Mouse (Mus musculus) forebrain, embryonic 16.5 days (tissue): ENCODE results near the gene Cx3cr1. TPM values are rescaled to one million over a fixed set of nuclear protein-coding genes. Genes with fewer than 3 reads are reported as not detected.

Experiments used
- ATAC-seq: fragments of 200-750 bp; cut with Nextera tagmentation; 2 replicates; pipeline ENCODE4 v1.8.0; 2017; ENCODE audit warnings: mild to moderate bottlenecking, moderate library complexity
- H3K27ac ChIP-seq: fragments of 300-500 bp; sonication (generic); 2 replicates; pipeline ENCODE4 v1.5.1; 2014; ENCODE audit warnings: low read length, control low read depth
- H3K27me3 ChIP-seq: fragments of 300-500 bp; sonication (generic); replicated peaks from 2 replicates; pipeline ENCODE4 v1.6.1; 2014; ENCODE audit warnings: low read length; ENCODE audit not compliant: control insufficient read depth, insufficient read depth
- H3K36me3 ChIP-seq: fragments of 300-500 bp; sonication (generic); 2 replicates; pipeline ENCODE4 v1.6.1; 2014; ENCODE audit not compliant: control insufficient read depth, insufficient read depth
- H3K4me1 ChIP-seq: fragments of 300-500 bp; sonication (generic); replicated peaks from 2 replicates; pipeline ENCODE4 v1.6.1; 2014; ENCODE audit warnings: low read length; ENCODE audit not compliant: control insufficient read depth, insufficient read depth
- H3K4me2 ChIP-seq: fragments of 300-500 bp; sonication (generic); 2 replicates; pipeline ENCODE4 v1.6.1; 2014; ENCODE audit warnings: mild to moderate bottlenecking, low read length, control low read depth
- H3K4me3 ChIP-seq: fragments of 300-500 bp; sonication (generic); replicated peaks from 2 replicates; pipeline ENCODE4 v1.5.1; 2014; ENCODE audit warnings: mild to moderate bottlenecking, low read length, control low read depth
- H3K9ac ChIP-seq: fragments of 300-500 bp; sonication (generic); replicated peaks from 2 replicates; pipeline ENCODE4 v1.6.1; 2014; ENCODE audit warnings: low read depth, low read length, control low read depth
- H3K9me3 ChIP-seq: fragments of 300-500 bp; sonication (generic); 2 replicates; pipeline ENCODE4 v1.6.1; 2016; ENCODE audit warnings: low read length; ENCODE audit not compliant: control insufficient read depth
- WGBS: fragments of 180-500 bp; shearing (Covaris S2); extraction: QIAGEN DNeasy Blood & Tissue Kit; methylation state at CpG from one replicate; pipeline ENCODE4 v1.1.7; 2014; 5-methylcytosine and 5-hydroxymethylcytosine counted together
- polyA plus RNA-seq: library from polyadenylated mRNA; unstranded; fragments of >200 nt; fragmentation: Nextera tagmentation; extraction: Ambion mirVana; gene quantifications from 2 replicates; pipeline ENCODE4 v1.2.1, GENCODE M21; 2015

Cx3cr1 gene
- polyA plus RNA-seq, 1 experiment from 2014 or later: 6.4 TPM

GRCm38 (mm10) chr9:119950434-119950833, 119.2 kb downstream of the Cx3cr1 start:
- no peak overlapping the region for H3K27ac ChIP-seq
- H3K4me3 ChIP-seq: no peak overlapping the region
- no peak overlapping the region for H3K4me2 ChIP-seq
- no peaks in the 10 kb centered on the region; the same call in 1 of the 2 replicates for H3K4me1 ChIP-seq
- H3K27me3 ChIP-seq: no peaks in the 10 kb centered on the region
- ATAC-seq: no peak; the same call in 1 of the 2 replicates
- H3K9ac ChIP-seq: no peak overlapping the region
- no peaks in the 10 kb centered on the region for H3K9me3 ChIP-seq
- 51% methylated on average over 6 of the region's 6 CpGs for WGBS
- H3K36me3 ChIP-seq: no peaks in the 10 kb centered on the region

- Histone ChIP-seq H3K27ac (no peak overlapping the region), H3K9ac (no peak overlapping the region), H3K4me2 (no peak overlapping the region), H3K4me1 (no peaks in the 10 kb centered on the region; the same call in 1 of the 2 replicates), H3K9me3 (no peaks in the 10 kb centered on the region), H3K27me3 (no peaks in the 10 kb centered on the region), H3K36me3 (no peaks in the 10 kb centered on the region), H3K4me3 (no peak overlapping the region)
- 46% methylated on average over 3 of the region's 3 CpGs for WGBS
- ATAC-seq: no peak
Measured at GRCm38 (mm10) chr9:119948804-119949203, 120.9 kb downstream of the Cx3cr1 start.

- Histone ChIP-seq H3K4me3 (no peak overlapping the region), H3K36me3 (no peaks in the 10 kb centered on the region), H3K4me1 (no peaks in the 10 kb centered on the region; the same call in 1 of the 2 replicates), H3K9me3 (no peaks in the 10 kb centered on the region), H3K27me3 (no peaks in the 10 kb centered on the region), H3K4me2 (no peak overlapping the region), H3K27ac (no peak overlapping the region), H3K9ac (no peak overlapping the region)
- no peak for ATAC-seq
- 77% methylated on average over 12 of the region's 12 CpGs for WGBS
Measured at GRCm38 (mm10) chr9:119945173-119945900, 124.3 kb downstream of the Cx3cr1 start.

GRCm38 (mm10) chr9:119943326-119943725, 126.4 kb downstream of the Cx3cr1 start:
- Histone ChIP-seq H3K27me3 (no peaks in the 10 kb centered on the region), H3K9me3 (no peaks in the 10 kb centered on the region), H3K4me2 (no peak overlapping the region), H3K4me3 (no peak overlapping the region), H3K27ac (no peak overlapping the region), H3K9ac (no peak overlapping the region), H3K36me3 (no peaks in the 10 kb centered on the region), H3K4me1 (no peaks in the 10 kb centered on the region)
- ATAC-seq: no peak
- WGBS: 43% methylated on average over 1 of the region's 1 CpGs

DNA sequence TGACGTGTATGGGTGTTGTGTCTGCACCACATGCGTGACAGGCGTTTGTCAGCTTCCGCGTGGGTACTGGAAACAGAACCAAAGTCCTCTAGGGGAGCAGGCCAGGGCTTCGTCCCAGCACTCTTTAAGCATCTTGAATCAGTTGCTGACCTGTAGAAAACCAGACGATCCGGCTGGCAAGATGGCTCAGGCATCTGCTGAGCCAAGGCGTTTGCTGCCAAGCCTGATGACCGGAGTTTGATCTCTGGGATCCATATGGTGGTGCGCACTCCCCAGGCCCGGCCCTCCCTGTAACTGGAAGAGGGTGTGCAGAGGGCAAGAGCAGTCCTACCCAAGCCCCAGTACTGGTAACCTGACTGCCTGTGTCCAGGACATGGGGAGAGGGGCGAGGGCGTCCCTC, 127.8 kb downstream of the Cx3cr1 start:
- Histone ChIP-seq H3K27me3 (no peaks in the 10 kb centered on the region), H3K36me3 (no peaks in the 10 kb centered on the region), H3K4me2 (no peak overlapping the region), H3K9me3 (no peaks in the 10 kb centered on the region), H3K27ac (no peak overlapping the region), H3K9ac (no peak overlapping the region), H3K4me3 (no peak overlapping the region), H3K4me1 (peaks cover 4% of the 10 kb centered on the region)
- ATAC-seq: no peak
- WGBS: 77% methylated on average over 14 of the region's 14 CpGs

- WGBS: 77% methylated on average over 5 of the region's 5 CpGs
- Histone ChIP-seq H3K4me1 (peaks cover 8% of the 10 kb centered on the region), H3K27ac (no peak overlapping the region), H3K9ac (no peak overlapping the region), H3K36me3 (no peaks in the 10 kb centered on the region), H3K4me2 (no peak overlapping the region), H3K4me3 (no peak overlapping the region), H3K9me3 (no peaks in the 10 kb centered on the region), H3K27me3 (no peaks in the 10 kb centered on the region)
- ATAC-seq: no peak
Measured at GRCm38 (mm10) chr9:119941407-119941806, 128.3 kb downstream of the Cx3cr1 start.

GRCm38 (mm10) chr9:119939646-119940045, 130.0 kb downstream of the Cx3cr1 start:
- Histone ChIP-seq H3K36me3 (no peaks in the 10 kb centered on the region), H3K4me2 (no peak overlapping the region), H3K4me1 (peaks cover 12% of the 10 kb centered on the region), H3K4me3 (no peak overlapping the region), H3K27me3 (no peaks in the 10 kb centered on the region), H3K9me3 (no peaks in the 10 kb centered on the region), H3K27ac (no peak overlapping the region), H3K9ac (no peak overlapping the region)
- WGBS: 69% methylated on average over 10 of the region's 10 CpGs
- no peak for ATAC-seq

DNA sequence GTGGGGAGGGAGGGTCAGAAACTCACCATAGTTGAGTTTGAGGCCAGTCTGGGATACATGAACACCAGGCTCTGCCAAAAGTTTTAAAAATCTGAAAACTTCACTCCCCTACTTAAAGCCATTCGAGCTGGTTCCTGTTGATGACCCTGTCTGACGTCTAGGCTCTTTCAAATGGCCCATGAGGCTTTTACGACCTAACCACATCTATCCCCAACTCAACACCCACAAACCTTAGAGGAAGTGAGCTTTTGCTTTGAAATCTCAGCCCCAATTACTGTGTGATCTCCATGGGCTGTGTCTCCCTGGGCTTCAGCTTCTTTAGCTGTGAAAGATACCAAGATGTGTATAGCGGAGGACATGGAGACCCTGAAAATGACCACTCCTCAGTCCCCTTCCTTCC, 131.2 kb downstream of the Cx3cr1 start:
- Histone ChIP-seq H3K4me1 (peaks cover 12% of the 10 kb centered on the region), H3K4me2 (no peak overlapping the region), H3K27ac (no peak overlapping the region), H3K9me3 (no peaks in the 10 kb centered on the region), H3K4me3 (no peak overlapping the region), H3K9ac (no peak overlapping the region), H3K36me3 (no peaks in the 10 kb centered on the region), H3K27me3 (no peaks in the 10 kb centered on the region)
- WGBS: 87% methylated on average over 4 of the region's 4 CpGs
- no peak for ATAC-seq

DNA sequence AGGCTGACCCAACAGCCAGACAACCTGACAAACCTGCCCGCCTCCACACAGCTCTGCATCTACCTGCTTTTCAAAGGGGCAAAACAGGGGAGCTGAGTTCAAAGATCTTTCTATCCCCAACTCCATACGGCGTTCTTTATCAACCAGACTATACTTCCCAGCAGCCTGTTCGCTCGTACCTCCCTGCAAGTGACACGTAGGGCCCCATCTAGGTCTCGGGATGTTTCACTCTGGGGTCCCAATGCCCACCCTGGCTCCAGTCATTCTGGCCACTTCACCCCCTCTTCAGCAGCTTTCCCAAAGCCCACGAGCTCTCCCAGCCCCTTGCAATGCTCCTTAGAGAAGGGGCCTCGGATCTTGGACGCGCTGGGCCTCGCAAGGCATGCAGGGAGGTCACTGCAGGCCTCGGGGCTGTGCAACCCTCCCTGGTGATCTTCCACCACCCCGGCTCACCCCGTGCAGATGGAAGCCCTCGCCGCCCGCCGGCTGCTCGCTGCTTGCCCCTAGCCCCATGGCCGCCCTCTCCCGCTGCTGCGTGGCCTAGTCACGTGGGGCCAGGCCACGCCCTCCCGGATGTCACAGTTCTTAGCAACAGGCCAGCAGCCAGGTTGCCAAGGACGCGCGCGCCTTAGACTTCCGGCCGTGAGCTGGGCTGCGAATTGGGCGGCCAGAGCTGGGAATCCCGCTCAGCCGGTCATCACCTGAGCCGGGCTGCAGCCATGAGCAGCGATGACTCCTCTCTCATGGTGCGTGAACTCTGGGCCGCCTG, 132.5 kb downstream of the Cx3cr1 start, which contains the start of the genes Gorasp1 and Ttc21a:
Gene Gorasp1 (minus strand): TSS at position 561 of the 769 bp plus-strand sequence.
Gene Ttc21a (plus strand): TSS at position 602 of the 769 bp plus-strand sequence.
- peak within 1 kb of the TSS; percentile 86 for H3K4me2 ChIP-seq
- H3K9ac ChIP-seq: peak within 1 kb of the TSS; percentile 91
- peak; percentile 97 for ATAC-seq
- H3K27me3 ChIP-seq: no peaks in the 10 kb centered on the region
- H3K36me3 ChIP-seq: no peaks in the 10 kb centered on the region
- H3K27ac ChIP-seq: peak within 1 kb of the TSS; percentile 67
- WGBS: under 1% methylated on average over 40 of the region's 40 CpGs
- peaks cover 12% of the 10 kb centered on the region for H3K4me1 ChIP-seq
- no peaks in the 10 kb centered on the region for H3K9me3 ChIP-seq
- peak within 1 kb of the TSS; percentile 63 for H3K4me3 ChIP-seq
